Mouse (Mus musculus): ENCODE data around the gene Necab2.

GRCm38 (mm10) chr8:119501598-119501997, 55.1 kb downstream of the Necab2 start, which contains the start of gene Slc38a8:
- no peak for TF ChIP-seq CTCF (IDR thresholded peaks at IDR 0.05; ENCODE audit: low read depth)
- TF ChIP-seq EP300 (IDR thresholded peaks at IDR 0.05; ENCODE audit: low read depth): no peak

Data from liver, postnatal 0 days (tissue).